Mouse (Mus musculus): ENCODE results near the gene Macrod2. TPM values are rescaled to one million over a fixed set of nuclear protein-coding genes. Genes with fewer than 3 reads are reported as not detected.

The Macrod2 gene
- polyA plus RNA-seq, 1 experiment from 2014 or later, result 28.7 TPM

DNA sequence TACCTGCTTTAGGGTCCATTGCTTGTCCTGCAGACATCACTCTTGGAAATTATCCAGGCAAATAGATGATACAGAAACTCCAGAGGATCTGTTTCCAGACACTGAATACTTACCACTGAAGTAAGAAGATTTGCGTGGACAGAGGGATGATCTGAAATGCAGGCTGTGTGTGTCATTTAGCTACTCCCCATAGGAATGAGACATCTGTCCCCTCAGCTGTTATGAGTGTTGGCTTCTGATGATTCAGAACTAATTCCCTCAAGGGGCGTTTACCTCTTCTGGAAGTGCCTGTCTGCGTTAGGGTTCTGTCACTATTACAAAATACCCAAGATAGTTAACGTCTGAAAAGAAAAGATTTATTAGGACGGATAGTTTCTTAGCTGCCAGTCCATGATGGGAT lies 576.7 kb downstream of the Macrod2 start:
- Histone ChIP-seq H3K4me2 (replicated peaks; ENCODE audit: low read depth, low read length) (no peak overlapping the region), H3K27ac (ENCODE audit: low read length) (no peak overlapping the region), H3K4me1 (ENCODE audit: insufficient read depth, low read length) (no peaks in the 10 kb centered on the region), H3K9ac (replicated peaks; ENCODE audit: low read length) (no peak overlapping the region), H3K4me3 (ENCODE audit: low read length) (no peak overlapping the region), H3K27me3 (ENCODE audit: insufficient read depth, low read length) (no peaks in the 10 kb centered on the region), H3K9me3 (ENCODE audit: low read length) (no peaks in the 10 kb centered on the region), H3K36me3 (ENCODE audit: insufficient read depth, low read length) (no peaks in the 10 kb centered on the region)
- ATAC-seq (ENCODE audit: low FRiP score, low TSS enrichment), result no peak
- WGBS, result 57% methylated on average over 5 of the region's 5 CpGs

DNA sequence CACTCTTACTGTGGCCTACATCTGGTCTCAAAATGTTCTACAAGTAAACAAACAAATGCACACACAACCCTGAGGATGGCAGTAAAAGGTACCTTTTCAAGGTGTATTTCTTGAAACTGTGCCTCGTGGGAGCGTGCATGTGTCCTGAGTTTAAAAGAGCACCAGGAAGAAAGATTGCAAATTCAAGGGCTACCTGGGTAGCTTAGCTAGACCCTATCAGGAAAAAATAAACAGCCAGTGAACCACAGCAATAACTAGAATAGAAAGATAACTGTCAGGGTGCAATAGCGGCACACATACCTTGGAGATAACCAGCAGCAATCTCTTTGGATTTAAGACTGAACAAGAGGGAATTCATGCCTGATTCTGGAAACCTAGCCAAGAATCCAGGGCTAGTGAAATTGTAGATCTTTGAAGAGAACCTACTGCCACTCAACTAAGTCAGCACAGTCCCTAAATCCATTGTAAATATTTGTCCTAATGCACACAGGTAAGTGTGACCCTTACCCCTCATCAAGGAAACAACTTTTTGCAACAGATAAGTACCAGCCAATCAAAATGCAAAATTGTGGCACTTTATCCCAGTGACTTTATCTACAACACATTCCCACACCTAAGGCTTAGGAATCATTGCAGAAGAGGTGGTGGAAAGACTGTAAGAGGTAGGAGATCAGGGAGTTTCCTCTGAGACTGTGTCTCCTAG lies 590.7 kb downstream of the Macrod2 start:
- ATAC-seq (ENCODE audit: low FRiP score, low TSS enrichment), result no peak
- no peaks in the 10 kb centered on the region for H3K27me3 ChIP-seq (ENCODE audit: insufficient read depth, low read length)
- 95% methylated on average over 3 of the region's 3 CpGs for WGBS

GRCm38 (mm10) chr2:141003846-141004245 lies 608.7 kb downstream of the Macrod2 start:
- no peaks in the 10 kb centered on the region for H3K36me3 ChIP-seq (ENCODE audit: insufficient read depth, low read length)
- H3K4me1 ChIP-seq (ENCODE audit: insufficient read depth, low read length), result peaks cover 7% of the 10 kb centered on the region; the same call in 1 of the 2 replicates
- H3K27me3 ChIP-seq (ENCODE audit: insufficient read depth, low read length), result no peaks in the 10 kb centered on the region
- 51% methylated on average over 5 of the region's 5 CpGs for WGBS
- no peak overlapping the region for H3K4me3 ChIP-seq (ENCODE audit: low read length)
- no peaks in the 10 kb centered on the region for H3K9me3 ChIP-seq (ENCODE audit: low read length)
- no peak overlapping the region for H3K27ac ChIP-seq (ENCODE audit: low read length)
- H3K4me2 ChIP-seq (replicated peaks; ENCODE audit: low read depth, low read length), result no peak overlapping the region
- no peak overlapping the region for H3K9ac ChIP-seq (replicated peaks; ENCODE audit: low read length)
- ATAC-seq (ENCODE audit: low FRiP score, low TSS enrichment), result no peak

More for the DNA sequence above, 590.7 kb downstream of the Macrod2 start:
- Histone ChIP-seq H3K27ac (ENCODE audit: low read length) (no peak overlapping the region), H3K4me3 (ENCODE audit: low read length) (no peak overlapping the region), H3K9me3 (ENCODE audit: low read length) (no peaks in the 10 kb centered on the region), H3K4me1 (ENCODE audit: insufficient read depth, low read length) (no peaks in the 10 kb centered on the region), H3K9ac (replicated peaks; ENCODE audit: low read length) (no peak overlapping the region), H3K36me3 (ENCODE audit: insufficient read depth, low read length) (no peaks in the 10 kb centered on the region), H3K4me2 (replicated peaks; ENCODE audit: low read depth, low read length) (no peak overlapping the region)

- 84% methylated on average over 3 of the region's 3 CpGs for WGBS
- H3K9me3 ChIP-seq (ENCODE audit: low read length), result no peaks in the 10 kb centered on the region
- H3K4me1 ChIP-seq (ENCODE audit: insufficient read depth, low read length), result peaks cover 7% of the 10 kb centered on the region; the same call in 1 of the 2 replicates
- no peak overlapping the region for H3K27ac ChIP-seq (ENCODE audit: low read length)
- no peak for ATAC-seq (ENCODE audit: low FRiP score, low TSS enrichment)
- no peak overlapping the region for H3K9ac ChIP-seq (replicated peaks; ENCODE audit: low read length)
- no peaks in the 10 kb centered on the region for H3K36me3 ChIP-seq (ENCODE audit: insufficient read depth, low read length)
- no peaks in the 10 kb centered on the region for H3K27me3 ChIP-seq (ENCODE audit: insufficient read depth, low read length)
- no peak overlapping the region for H3K4me3 ChIP-seq (ENCODE audit: low read length)
- no peak overlapping the region for H3K4me2 ChIP-seq (replicated peaks; ENCODE audit: low read depth, low read length)
Measured at GRCm38 (mm10) chr2:141004326-141004725, 609.2 kb downstream of the Macrod2 start.

- Histone ChIP-seq H3K4me1 (ENCODE audit: insufficient read depth, low read length) (peaks cover 7% of the 10 kb centered on the region; the same call in 1 of the 2 replicates), H3K4me3 (ENCODE audit: low read length) (no peak overlapping the region), H3K36me3 (ENCODE audit: insufficient read depth, low read length) (no peaks in the 10 kb centered on the region), H3K9ac (replicated peaks; ENCODE audit: low read length) (no peak overlapping the region), H3K4me2 (replicated peaks; ENCODE audit: low read depth, low read length) (no peak overlapping the region), H3K27ac (ENCODE audit: low read length) (no peak overlapping the region), H3K27me3 (ENCODE audit: insufficient read depth, low read length) (no peaks in the 10 kb centered on the region), H3K9me3 (ENCODE audit: low read length) (no peaks in the 10 kb centered on the region)
- WGBS, result 53% methylated on average over 6 of the region's 6 CpGs
- no peak for ATAC-seq (ENCODE audit: low FRiP score, low TSS enrichment)
Measured at GRCm38 (mm10) chr2:141005616-141006015, 610.5 kb downstream of the Macrod2 start.

- no peak overlapping the region for H3K9ac ChIP-seq (replicated peaks; ENCODE audit: low read length)
- H3K4me3 ChIP-seq (ENCODE audit: low read length), result no peak overlapping the region
- peaks cover 7% of the 10 kb centered on the region; the same call in 1 of the 2 replicates for H3K4me1 ChIP-seq (ENCODE audit: insufficient read depth, low read length)
- H3K27me3 ChIP-seq (ENCODE audit: insufficient read depth, low read length), result no peaks in the 10 kb centered on the region
- peak; percentile 35; the same call in 1 of the 2 replicates for ATAC-seq (ENCODE audit: low FRiP score, low TSS enrichment)
- WGBS, result 27% methylated on average over 7 of the region's 7 CpGs
- no peak overlapping the region for H3K27ac ChIP-seq (ENCODE audit: low read length)
- no peak overlapping the region for H3K4me2 ChIP-seq (replicated peaks; ENCODE audit: low read depth, low read length)
- H3K9me3 ChIP-seq (ENCODE audit: low read length), result no peaks in the 10 kb centered on the region
- no peaks in the 10 kb centered on the region for H3K36me3 ChIP-seq (ENCODE audit: insufficient read depth, low read length)
Measured at GRCm38 (mm10) chr2:141007725-141008124, 612.6 kb downstream of the Macrod2 start.

DNA sequence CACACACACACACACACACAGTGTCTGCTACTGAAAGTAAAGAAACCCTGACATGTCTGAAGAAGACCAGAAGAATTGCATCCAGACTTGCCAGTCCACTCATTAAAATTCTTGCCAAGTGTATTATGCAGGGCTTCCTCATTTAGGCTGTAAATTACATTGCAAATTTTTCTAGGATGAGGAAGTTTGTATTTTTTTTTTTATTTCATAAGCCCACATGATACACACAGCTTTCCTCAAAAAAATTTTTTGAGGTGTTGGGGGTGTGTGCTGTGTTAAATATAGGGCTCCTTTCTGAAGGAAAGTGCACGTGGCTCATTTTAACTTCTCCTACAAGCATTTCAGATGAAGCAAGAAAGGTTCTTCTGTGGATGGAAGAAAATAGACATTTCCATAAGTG lies 613.3 kb downstream of the Macrod2 start:
- no peak overlapping the region for H3K4me2 ChIP-seq (replicated peaks; ENCODE audit: low read depth, low read length)
- H3K27ac ChIP-seq (ENCODE audit: low read length), result no peak overlapping the region
- H3K4me1 ChIP-seq (ENCODE audit: insufficient read depth, low read length), result peaks cover 11% of the 10 kb centered on the region
- no peaks in the 10 kb centered on the region for H3K36me3 ChIP-seq (ENCODE audit: insufficient read depth, low read length)
- H3K27me3 ChIP-seq (ENCODE audit: insufficient read depth, low read length), result no peaks in the 10 kb centered on the region
- ATAC-seq (ENCODE audit: low FRiP score, low TSS enrichment), result no peak
- H3K4me3 ChIP-seq (ENCODE audit: low read length), result no peak overlapping the region
- H3K9me3 ChIP-seq (ENCODE audit: low read length), result no peaks in the 10 kb centered on the region
- no peak overlapping the region for H3K9ac ChIP-seq (replicated peaks; ENCODE audit: low read length)
- WGBS, result 74% methylated on average over 1 of the region's 1 CpGs

GRCm38 (mm10) chr2:141013443-141014165 lies 618.5 kb downstream of the Macrod2 start:
- Histone ChIP-seq H3K4me1 (ENCODE audit: insufficient read depth, low read length) (peaks cover 13% of the 10 kb centered on the region), H3K4me2 (replicated peaks; ENCODE audit: low read depth, low read length) (peak overlapping the region; percentile 1; the same call in 1 of the 2 replicates), H3K36me3 (ENCODE audit: insufficient read depth, low read length) (no peaks in the 10 kb centered on the region), H3K9me3 (ENCODE audit: low read length) (no peaks in the 10 kb centered on the region), H3K27ac (ENCODE audit: low read length) (peak overlapping the region; percentile 56), H3K9ac (replicated peaks; ENCODE audit: low read length) (no peak overlapping the region), H3K4me3 (ENCODE audit: low read length) (no peak overlapping the region), H3K27me3 (ENCODE audit: insufficient read depth, low read length) (no peaks in the 10 kb centered on the region)
- 13% methylated on average over 8 of the region's 8 CpGs for WGBS
- peak; percentile 92 for ATAC-seq (ENCODE audit: low FRiP score, low TSS enrichment)

- 80% methylated on average over 4 of the region's 4 CpGs for WGBS
- H3K36me3 ChIP-seq (ENCODE audit: insufficient read depth, low read length), result no peaks in the 10 kb centered on the region
- H3K9me3 ChIP-seq (ENCODE audit: low read length), result no peaks in the 10 kb centered on the region
- no peak overlapping the region for H3K27ac ChIP-seq (ENCODE audit: low read length)
- peaks cover 2% of the 10 kb centered on the region; the same call in 1 of the 2 replicates for H3K4me1 ChIP-seq (ENCODE audit: insufficient read depth, low read length)
- no peak overlapping the region for H3K9ac ChIP-seq (replicated peaks; ENCODE audit: low read length)
- no peak for ATAC-seq (ENCODE audit: low FRiP score, low TSS enrichment)
- H3K27me3 ChIP-seq (ENCODE audit: insufficient read depth, low read length), result no peaks in the 10 kb centered on the region
- no peak overlapping the region for H3K4me3 ChIP-seq (ENCODE audit: low read length)
- no peak overlapping the region for H3K4me2 ChIP-seq (replicated peaks; ENCODE audit: low read depth, low read length)
Measured at GRCm38 (mm10) chr2:141022971-141023370, 627.9 kb downstream of the Macrod2 start.

- Histone ChIP-seq H3K9me3 (ENCODE audit: low read length) (no peaks in the 10 kb centered on the region), H3K9ac (replicated peaks; ENCODE audit: low read length) (no peak overlapping the region), H3K27me3 (ENCODE audit: insufficient read depth, low read length) (no peaks in the 10 kb centered on the region), H3K4me3 (ENCODE audit: low read length) (no peak overlapping the region), H3K4me1 (ENCODE audit: insufficient read depth, low read length) (peaks cover 2% of the 10 kb centered on the region; the same call in 1 of the 2 replicates), H3K36me3 (ENCODE audit: insufficient read depth, low read length) (no peaks in the 10 kb centered on the region), H3K27ac (ENCODE audit: low read length) (no peak overlapping the region), H3K4me2 (replicated peaks; ENCODE audit: low read depth, low read length) (no peak overlapping the region)
- 50% methylated on average over 7 of the region's 7 CpGs for WGBS
- no peak for ATAC-seq (ENCODE audit: low FRiP score, low TSS enrichment)
Measured at GRCm38 (mm10) chr2:141023916-141024315, 628.8 kb downstream of the Macrod2 start.

All from kidney, embryonic 16.5 days (tissue).